Mouse (Mus musculus): ENCODE results near the gene Zbtb18.

The Zbtb18 gene

GRCm38 (mm10) chr1:177456208-177456607 lies 14.1 kb downstream of the Zbtb18 start:
- TF ChIP-seq GATA4 (IDR thresholded peaks at IDR 0.05; ENCODE audit: insufficient replicate concordance, low read length) = no peak

GRCm38 (mm10) chr1:177456772-177457171 lies 14.6 kb downstream of the Zbtb18 start:
- TF ChIP-seq GATA4 (IDR thresholded peaks at IDR 0.05; ENCODE audit: insufficient replicate concordance, low read length) = no peak

- no peak for TF ChIP-seq GATA4 (IDR thresholded peaks at IDR 0.05; ENCODE audit: insufficient replicate concordance, low read length)
These were observed 15.8 kb downstream of the Zbtb18 start for GRCm38 (mm10) chr1:177457981-177458380.

GRCm38 (mm10) chr1:177458456-177459389 lies 16.6 kb downstream of the Zbtb18 start:
- TF ChIP-seq GATA4 (IDR thresholded peaks at IDR 0.05; ENCODE audit: insufficient replicate concordance, low read length) = no peak

- no peak for TF ChIP-seq GATA4 (IDR thresholded peaks at IDR 0.05; ENCODE audit: insufficient replicate concordance, low read length)
These were observed 17.4 kb downstream of the Zbtb18 start for GRCm38 (mm10) chr1:177459536-177459935.

GRCm38 (mm10) chr1:177467150-177467549 lies 25.0 kb downstream of the Zbtb18 start:
- no peak for TF ChIP-seq GATA4 (IDR thresholded peaks at IDR 0.05; ENCODE audit: insufficient replicate concordance, low read length)

- no peak for TF ChIP-seq GATA4 (IDR thresholded peaks at IDR 0.05; ENCODE audit: insufficient replicate concordance, low read length)
These were observed 26.3 kb downstream of the Zbtb18 start for GRCm38 (mm10) chr1:177468436-177468835.

GRCm38 (mm10) chr1:177470091-177470490 lies 27.9 kb downstream of the Zbtb18 start:
- TF ChIP-seq GATA4 (IDR thresholded peaks at IDR 0.05; ENCODE audit: insufficient replicate concordance, low read length) = no peak

GRCm38 (mm10) chr1:177470951-177471350 lies 28.8 kb downstream of the Zbtb18 start:
- TF ChIP-seq GATA4 (IDR thresholded peaks at IDR 0.05; ENCODE audit: insufficient replicate concordance, low read length) = no peak

- peak; percentile 95 for TF ChIP-seq GATA4 (IDR thresholded peaks at IDR 0.05; ENCODE audit: insufficient replicate concordance, low read length)
These were observed 33.5 kb downstream of the Zbtb18 start for GRCm38 (mm10) chr1:177475542-177476197.

- no peak for TF ChIP-seq GATA4 (IDR thresholded peaks at IDR 0.05; ENCODE audit: insufficient replicate concordance, low read length)
These were observed 36.4 kb downstream of the Zbtb18 start for GRCm38 (mm10) chr1:177478578-177478977.

- no peak for TF ChIP-seq GATA4 (IDR thresholded peaks at IDR 0.05; ENCODE audit: insufficient replicate concordance, low read length)
These were observed 37.3 kb downstream of the Zbtb18 start for GRCm38 (mm10) chr1:177479356-177480004.

GRCm38 (mm10) chr1:177483612-177484011 lies 41.5 kb downstream of the Zbtb18 start:
- TF ChIP-seq GATA4 (IDR thresholded peaks at IDR 0.05; ENCODE audit: insufficient replicate concordance, low read length) = no peak

GRCm38 (mm10) chr1:177484280-177484679 lies 42.1 kb downstream of the Zbtb18 start:
- TF ChIP-seq GATA4 (IDR thresholded peaks at IDR 0.05; ENCODE audit: insufficient replicate concordance, low read length) = no peak

- no peak for TF ChIP-seq GATA4 (IDR thresholded peaks at IDR 0.05; ENCODE audit: insufficient replicate concordance, low read length)
These were observed 42.5 kb downstream of the Zbtb18 start for GRCm38 (mm10) chr1:177484680-177485079.

GRCm38 (mm10) chr1:177489844-177490243 lies 47.7 kb downstream of the Zbtb18 start:
- no peak for TF ChIP-seq GATA4 (IDR thresholded peaks at IDR 0.05; ENCODE audit: insufficient replicate concordance, low read length)
